Mouse (Mus musculus): ENCODE measurements around the gene Coro1b. TPM values are rescaled to one million over a fixed set of nuclear protein-coding genes. Genes with fewer than 3 reads are reported as not detected.
"Not testable (repeated sequence)": the region's sequence is repeated elsewhere in the genome, so short reads cannot be mapped to it uniquely, and the experiment has no call there.

The Coro1b gene
- polyA plus RNA-seq, 1 experiment from 2014 or later = 189 TPM

GRCm38 (mm10) chr19:4131768-4132167 lies 16.7 kb upstream of the Coro1b start:
- Histone ChIP-seq H3K4me2 (ENCODE audit: low read length) (no peak overlapping the region), H3K27me3 (replicated peaks; ENCODE audit: control insufficient read depth, insufficient read depth, low read length) (no peaks in the 10 kb centered on the region), H3K27ac (ENCODE audit: low read depth) (no peak overlapping the region), H3K36me3 (ENCODE audit: control insufficient read depth, insufficient read depth, low read length) (peaks cover 52% of the 10 kb centered on the region), H3K9ac (ENCODE audit: low read length) (no peak overlapping the region), H3K4me1 (replicated peaks; ENCODE audit: control insufficient read depth, insufficient read depth, low read length) (peaks cover 5% of the 10 kb centered on the region), H3K4me3 (ENCODE audit: low read depth, low read length) (no peak overlapping the region), H3K9me3 (ENCODE audit: control insufficient read depth, low read length) (no peaks in the 10 kb centered on the region)
- no peak for DNase-seq (ENCODE audit: low spot score)
- ATAC-seq (replicated peaks; ENCODE audit: low FRiP score, low TSS enrichment, low read depth) = no peak
- WGBS = 90% methylated on average over 2 of the region's 2 CpGs

GRCm38 (mm10) chr19:4134354-4134753 lies 14.1 kb upstream of the Coro1b start:
- no peaks in the 10 kb centered on the region for H3K27me3 ChIP-seq (replicated peaks; ENCODE audit: control insufficient read depth, insufficient read depth, low read length)
- H3K9me3 ChIP-seq (ENCODE audit: control insufficient read depth, low read length) = no peaks in the 10 kb centered on the region
- WGBS = 90% methylated on average over 4 of the region's 4 CpGs
- DNase-seq (ENCODE audit: low spot score) = no peak
- ATAC-seq (replicated peaks; ENCODE audit: low FRiP score, low TSS enrichment, low read depth) = no peak
- H3K4me3 ChIP-seq (ENCODE audit: low read depth, low read length) = no peak overlapping the region
- H3K36me3 ChIP-seq (ENCODE audit: control insufficient read depth, insufficient read depth, low read length) = peaks cover 38% of the 10 kb centered on the region
- H3K27ac ChIP-seq (ENCODE audit: low read depth) = no peak overlapping the region
- H3K9ac ChIP-seq (ENCODE audit: low read length) = no peak overlapping the region
- no peak overlapping the region for H3K4me2 ChIP-seq (ENCODE audit: low read length)
- H3K4me1 ChIP-seq (replicated peaks; ENCODE audit: control insufficient read depth, insufficient read depth, low read length) = no peaks in the 10 kb centered on the region

- H3K27ac ChIP-seq (ENCODE audit: low read depth); DNase-seq (ENCODE audit: low spot score); H3K27me3 ChIP-seq (replicated peaks; ENCODE audit: control insufficient read depth, insufficient read depth, low read length); H3K4me2 ChIP-seq (ENCODE audit: low read length); H3K9ac ChIP-seq (ENCODE audit: low read length); H3K4me1 ChIP-seq (replicated peaks; ENCODE audit: control insufficient read depth, insufficient read depth, low read length); ATAC-seq (replicated peaks; ENCODE audit: low FRiP score, low TSS enrichment, low read depth); H3K9me3 ChIP-seq (ENCODE audit: control insufficient read depth, low read length); H3K4me3 ChIP-seq (ENCODE audit: low read depth, low read length): not testable (repeated sequence)
- WGBS = 89% methylated on average over 6 of the region's 6 CpGs
- H3K36me3 ChIP-seq (ENCODE audit: control insufficient read depth, insufficient read depth, low read length) = peaks cover 30% of the 10 kb centered on the region
Observed at GRCm38 (mm10) chr19:4135229-4135962, 13.0 kb upstream of the Coro1b start.

- DNase-seq (ENCODE audit: low spot score); H3K4me1 ChIP-seq (replicated peaks; ENCODE audit: control insufficient read depth, insufficient read depth, low read length); H3K9ac ChIP-seq (ENCODE audit: low read length); H3K9me3 ChIP-seq (ENCODE audit: control insufficient read depth, low read length); H3K4me3 ChIP-seq (ENCODE audit: low read depth, low read length); H3K27me3 ChIP-seq (replicated peaks; ENCODE audit: control insufficient read depth, insufficient read depth, low read length); H3K4me2 ChIP-seq (ENCODE audit: low read length); H3K27ac ChIP-seq (ENCODE audit: low read depth): not testable (repeated sequence)
- peak; percentile 43; the same call in 1 of the 2 replicates for ATAC-seq (replicated peaks; ENCODE audit: low FRiP score, low TSS enrichment, low read depth)
- WGBS = 27% methylated on average over 8 of the region's 8 CpGs
- H3K36me3 ChIP-seq (ENCODE audit: control insufficient read depth, insufficient read depth, low read length) = peaks cover 25% of the 10 kb centered on the region
Observed at GRCm38 (mm10) chr19:4135963-4136345, 12.5 kb upstream of the Coro1b start.

- ATAC-seq (replicated peaks; ENCODE audit: low FRiP score, low TSS enrichment, low read depth) (no peak), DNase-seq (ENCODE audit: low spot score) (no peak)
- Histone ChIP-seq H3K4me2 (ENCODE audit: low read length) (no peak overlapping the region), H3K4me1 (replicated peaks; ENCODE audit: control insufficient read depth, insufficient read depth, low read length) (no peaks in the 10 kb centered on the region), H3K9ac (ENCODE audit: low read length) (no peak overlapping the region), H3K9me3 (ENCODE audit: control insufficient read depth, low read length) (no peaks in the 10 kb centered on the region), H3K36me3 (ENCODE audit: control insufficient read depth, insufficient read depth, low read length) (peaks cover 19% of the 10 kb centered on the region), H3K27me3 (replicated peaks; ENCODE audit: control insufficient read depth, insufficient read depth, low read length) (no peaks in the 10 kb centered on the region), H3K4me3 (ENCODE audit: low read depth, low read length) (no peak overlapping the region), H3K27ac (ENCODE audit: low read depth) (no peak overlapping the region)
- WGBS = 78% methylated on average over 5 of the region's 5 CpGs
Observed at GRCm38 (mm10) chr19:4136463-4136862, 12.0 kb upstream of the Coro1b start.

GRCm38 (mm10) chr19:4137913-4138312 lies 10.5 kb upstream of the Coro1b start:
- ATAC-seq (replicated peaks; ENCODE audit: low FRiP score, low TSS enrichment, low read depth) = no peak
- Histone ChIP-seq H3K4me2 (ENCODE audit: low read length) (no peak overlapping the region), H3K9ac (ENCODE audit: low read length) (no peak overlapping the region), H3K27me3 (replicated peaks; ENCODE audit: control insufficient read depth, insufficient read depth, low read length) (no peaks in the 10 kb centered on the region), H3K27ac (ENCODE audit: low read depth) (no peak overlapping the region), H3K4me3 (ENCODE audit: low read depth, low read length) (no peak overlapping the region), H3K36me3 (ENCODE audit: control insufficient read depth, insufficient read depth, low read length) (0 out of 2 replicates have a peak, but pooled peaks cover 5% of the 10 kb centered on the region), H3K9me3 (ENCODE audit: control insufficient read depth, low read length) (no peaks in the 10 kb centered on the region), H3K4me1 (replicated peaks; ENCODE audit: control insufficient read depth, insufficient read depth, low read length) (no peaks in the 10 kb centered on the region)
- no peak for DNase-seq (ENCODE audit: low spot score)
- WGBS = 73% methylated on average over 5 of the region's 5 CpGs

GRCm38 (mm10) chr19:4139446-4139845 lies 9.0 kb upstream of the Coro1b start, which contains the start of gene Gpr152:
Gpr152 (plus strand) TSS chr19:4139787.
- Histone ChIP-seq H3K9ac (ENCODE audit: low read length) (no peak within 1 kb of the TSS), H3K4me1 (replicated peaks; ENCODE audit: control insufficient read depth, insufficient read depth, low read length) (no peaks in the 10 kb centered on the region), H3K27me3 (replicated peaks; ENCODE audit: control insufficient read depth, insufficient read depth, low read length) (no peaks in the 10 kb centered on the region), H3K4me2 (ENCODE audit: low read length) (no peak within 1 kb of the TSS), H3K4me3 (ENCODE audit: low read depth, low read length) (no peak within 1 kb of the TSS), H3K27ac (ENCODE audit: low read depth) (no peak within 1 kb of the TSS), H3K36me3 (ENCODE audit: control insufficient read depth, insufficient read depth, low read length) (no peaks in the 10 kb centered on the region), H3K9me3 (ENCODE audit: control insufficient read depth, low read length) (no peaks in the 10 kb centered on the region)
- DNase-seq (ENCODE audit: low spot score) (no peak), ATAC-seq (replicated peaks; ENCODE audit: low FRiP score, low TSS enrichment, low read depth) (no peak)
- WGBS = 71% methylated on average over 2 of the region's 2 CpGs

GRCm38 (mm10) chr19:4140147-4140546 lies 8.3 kb upstream of the Coro1b start:
- H3K9ac ChIP-seq (ENCODE audit: low read length) = no peak overlapping the region
- H3K27ac ChIP-seq (ENCODE audit: low read depth) = no peak overlapping the region
- 72% methylated on average over 6 of the region's 6 CpGs for WGBS
- H3K36me3 ChIP-seq (ENCODE audit: control insufficient read depth, insufficient read depth, low read length) = no peaks in the 10 kb centered on the region
- DNase-seq (ENCODE audit: low spot score) = no peak
- H3K4me3 ChIP-seq (ENCODE audit: low read depth, low read length) = no peak overlapping the region
- no peaks in the 10 kb centered on the region for H3K9me3 ChIP-seq (ENCODE audit: control insufficient read depth, low read length)
- no peaks in the 10 kb centered on the region for H3K4me1 ChIP-seq (replicated peaks; ENCODE audit: control insufficient read depth, insufficient read depth, low read length)
- H3K27me3 ChIP-seq (replicated peaks; ENCODE audit: control insufficient read depth, insufficient read depth, low read length) = no peaks in the 10 kb centered on the region
- no peak for ATAC-seq (replicated peaks; ENCODE audit: low FRiP score, low TSS enrichment, low read depth)
- H3K4me2 ChIP-seq (ENCODE audit: low read length) = no peak overlapping the region

Data from intestine, embryonic 14.5 days (tissue).